Mouse (Mus musculus): ENCODE measurements around the gene Pgap3.

Pgap3 gene

DNA sequence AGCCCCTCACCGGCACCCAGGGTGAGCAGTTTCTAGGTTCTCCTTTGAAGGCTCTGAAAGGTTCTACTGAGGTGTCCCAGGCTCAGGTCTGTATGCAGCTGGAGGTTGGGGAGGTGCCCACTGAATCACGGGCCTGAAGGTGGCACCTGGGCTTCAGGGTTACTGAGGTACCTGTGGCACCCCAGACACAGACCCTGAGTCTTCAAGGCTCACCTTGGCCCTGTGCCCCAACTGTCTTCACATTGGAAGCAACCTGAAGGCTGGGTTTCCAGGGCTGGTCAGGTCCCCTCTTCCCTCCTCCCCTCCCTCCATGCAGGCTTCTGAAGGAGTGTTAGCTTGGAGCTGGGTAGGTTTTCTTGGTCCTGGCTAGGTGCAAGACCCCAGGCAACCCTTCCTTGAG, 18.6 kb downstream of the Pgap3 start:
- DNase-seq (ENCODE audit: low read depth) = no peak

DNA sequence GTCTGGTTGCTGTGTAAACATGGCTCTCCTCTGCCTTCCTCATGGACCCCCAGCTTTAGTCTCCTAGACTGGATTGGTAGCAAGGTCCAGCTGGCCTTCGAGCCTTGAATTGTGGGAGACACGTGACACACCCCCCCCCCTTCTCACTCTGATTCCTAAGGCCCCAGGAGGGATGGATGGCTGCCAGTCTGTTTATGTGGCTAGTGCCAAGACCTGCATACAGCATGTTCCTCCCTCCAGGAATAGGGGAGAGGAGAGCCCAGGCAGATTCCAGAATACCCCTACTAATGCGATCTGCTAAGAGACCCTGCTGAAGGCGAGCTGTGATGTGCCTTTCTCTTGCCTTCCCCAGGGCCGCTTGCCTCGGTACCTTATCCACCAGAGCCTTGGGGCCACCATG, 20.2 kb downstream of the Pgap3 start:
- DNase-seq (ENCODE audit: low read depth) = no peak

DNA sequence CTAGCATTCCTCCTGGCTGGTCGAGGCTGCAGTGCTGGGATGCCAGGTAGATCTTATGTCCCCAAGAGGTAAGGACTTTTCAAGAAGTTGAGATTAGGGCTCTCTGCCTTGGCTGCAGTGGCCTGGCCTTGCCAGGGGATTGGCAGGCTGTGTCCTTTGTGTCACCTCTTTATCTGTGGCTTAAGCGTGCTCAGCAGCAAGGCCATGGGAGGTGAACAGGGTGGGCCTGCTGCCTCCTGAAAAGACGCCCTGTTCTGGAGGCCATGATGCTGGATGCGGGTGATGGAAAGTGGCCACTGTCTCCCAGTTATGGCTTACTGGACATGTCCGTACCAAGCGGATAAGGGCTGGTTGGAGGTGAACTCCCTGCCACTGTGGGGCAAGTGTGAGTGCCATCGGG, 20.9 kb downstream of the Pgap3 start:
- DNase-seq (ENCODE audit: low read depth) = no peak

- no peak for DNase-seq (ENCODE audit: low read depth)
These were observed 22.5 kb downstream of the Pgap3 start for GRCm38 (mm10) chr11:98377787-98378186.

- DNase-seq (ENCODE audit: low read depth) = no peak
These were observed 23.5 kb downstream of the Pgap3 start for GRCm38 (mm10) chr11:98376756-98377155.

GRCm38 (mm10) chr11:98374266-98374665, 26.0 kb downstream of the Pgap3 start:
- DNase-seq (ENCODE audit: low read depth) = no peak

DNA sequence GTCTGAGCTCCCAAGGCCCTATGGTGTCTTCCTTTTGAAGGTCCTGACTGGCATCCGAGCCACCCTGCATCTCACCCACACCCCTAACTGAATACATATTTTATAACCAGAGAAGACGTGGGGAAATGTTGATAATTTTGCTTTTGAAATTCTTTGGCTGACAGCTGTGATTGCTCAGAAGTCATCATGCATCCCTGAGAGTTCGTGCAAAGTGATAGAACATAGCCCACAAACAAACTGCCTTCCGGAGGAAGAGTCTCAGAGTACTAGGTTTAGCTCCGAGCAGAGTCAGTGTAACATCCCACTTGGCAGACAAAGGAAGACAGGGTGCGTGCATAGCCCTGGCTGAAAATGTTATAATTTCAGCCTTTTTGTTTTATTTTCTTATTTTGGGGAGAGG, 27.0 kb downstream of the Pgap3 start:
- DNase-seq (ENCODE audit: low read depth) = no peak

GRCm38 (mm10) chr11:98372406-98372805, 27.9 kb downstream of the Pgap3 start:
- peak; percentile 84 for DNase-seq (ENCODE audit: low read depth)

- no peak for DNase-seq (ENCODE audit: low read depth)
These were observed 28.6 kb downstream of the Pgap3 start for GRCm38 (mm10) chr11:98371556-98372240.

DNA sequence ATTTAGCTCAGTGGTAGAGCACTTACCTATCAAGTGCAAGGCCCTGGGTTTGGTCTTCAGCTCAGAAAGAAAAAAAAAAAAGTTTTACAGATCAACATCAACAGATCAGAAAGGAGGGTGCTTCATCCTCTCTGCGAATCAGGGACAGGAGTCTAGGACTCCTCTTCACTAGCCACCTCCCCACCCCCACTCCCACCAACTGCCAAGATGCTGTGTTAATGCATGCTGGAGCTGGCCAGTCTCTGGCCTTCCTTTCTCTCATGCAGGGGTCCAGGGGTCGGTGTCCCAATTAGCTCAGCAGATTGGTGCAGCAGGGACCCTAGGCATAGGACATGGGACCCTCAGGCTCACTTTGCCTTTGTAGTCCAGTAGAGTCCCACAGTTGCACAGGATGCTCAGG, 29.7 kb downstream of the Pgap3 start:
- DNase-seq (ENCODE audit: low read depth) = no peak

- DNase-seq (ENCODE audit: low read depth) = no peak
These were observed 31.0 kb downstream of the Pgap3 start for GRCm38 (mm10) chr11:98369337-98369736.

- DNase-seq (ENCODE audit: low read depth) = no peak
These were observed 32.5 kb downstream of the Pgap3 start for GRCm38 (mm10) chr11:98367863-98368186.

DNA sequence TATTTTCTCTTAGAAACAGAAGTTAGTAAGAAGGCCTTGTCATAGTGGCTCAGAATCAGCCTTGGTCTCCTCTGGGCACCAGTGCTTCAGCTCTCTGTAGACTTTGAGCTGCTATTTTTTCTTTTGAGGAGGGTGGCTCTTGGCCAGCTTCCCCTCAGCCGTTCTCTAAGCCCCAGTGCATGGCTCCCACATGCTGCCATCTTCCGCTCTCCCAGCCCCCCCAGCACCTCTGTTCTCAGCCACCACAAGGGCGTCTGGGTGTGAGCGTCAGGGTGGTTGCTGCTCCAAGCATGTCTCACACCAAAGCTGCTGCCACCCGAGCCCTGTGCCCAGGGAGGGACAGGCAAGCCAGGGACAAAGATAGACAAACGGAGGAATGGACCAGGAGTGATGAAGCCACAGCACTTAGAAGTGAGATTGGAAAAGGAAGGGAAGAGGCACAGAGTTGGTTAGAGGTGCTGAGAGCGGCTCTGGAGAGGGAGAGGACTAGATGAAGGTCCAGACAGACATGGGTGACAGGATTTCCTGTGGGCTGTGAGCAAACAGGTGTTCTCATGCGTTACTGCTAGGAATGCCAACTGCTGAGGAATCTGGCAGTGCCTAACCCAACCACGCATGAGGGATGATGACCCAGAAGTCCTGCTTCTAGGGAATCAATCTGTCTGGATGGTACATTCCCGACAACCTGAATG, 33.0 kb downstream of the Pgap3 start:
- DNase-seq (ENCODE audit: low read depth) = no peak

DNA sequence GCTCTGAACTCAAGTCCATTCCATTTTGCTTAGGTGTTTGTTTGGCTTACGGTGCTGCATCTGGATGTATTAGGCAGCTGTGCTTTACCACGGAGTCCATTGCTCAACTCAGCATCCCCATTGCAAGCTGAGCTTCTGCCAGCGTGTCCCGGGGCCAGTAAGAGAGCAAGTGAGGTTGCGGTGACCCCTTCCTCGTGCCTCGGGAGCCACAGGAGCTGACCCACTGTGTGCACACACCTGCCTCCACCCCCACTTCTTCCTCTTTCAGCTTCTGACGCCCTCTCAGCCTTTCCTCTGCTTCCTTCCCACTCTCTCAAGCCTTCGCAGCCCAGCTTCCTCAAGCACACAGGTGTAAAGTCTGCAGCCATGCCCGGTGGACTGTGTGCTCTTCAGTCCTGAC, 34.0 kb downstream of the Pgap3 start:
- no peak for DNase-seq (ENCODE audit: low read depth)

- DNase-seq (ENCODE audit: low read depth) = no peak
These were observed 35.9 kb downstream of the Pgap3 start for GRCm38 (mm10) chr11:98364410-98364809.

DNA sequence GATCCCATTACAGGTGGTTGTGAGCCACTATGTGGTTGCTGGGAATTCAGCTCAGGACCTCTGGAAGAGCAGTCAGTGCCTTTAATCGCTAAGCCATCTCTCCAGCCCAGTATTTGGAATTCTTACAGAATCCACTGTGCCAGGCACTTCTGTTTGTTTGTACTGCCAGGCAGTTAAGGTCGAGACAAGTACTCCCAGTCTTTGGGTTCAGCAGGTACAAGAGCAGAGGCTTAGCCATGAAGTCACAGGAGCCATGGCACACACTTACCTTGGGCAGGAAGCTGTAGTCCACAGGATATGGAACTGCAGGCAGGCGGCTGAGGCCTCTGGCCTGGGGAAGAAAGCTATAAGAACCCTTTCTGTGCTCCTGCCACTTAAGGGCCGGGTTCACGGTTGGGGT, 36.5 kb downstream of the Pgap3 start:
- DNase-seq (ENCODE audit: low read depth) = no peak

DNA sequence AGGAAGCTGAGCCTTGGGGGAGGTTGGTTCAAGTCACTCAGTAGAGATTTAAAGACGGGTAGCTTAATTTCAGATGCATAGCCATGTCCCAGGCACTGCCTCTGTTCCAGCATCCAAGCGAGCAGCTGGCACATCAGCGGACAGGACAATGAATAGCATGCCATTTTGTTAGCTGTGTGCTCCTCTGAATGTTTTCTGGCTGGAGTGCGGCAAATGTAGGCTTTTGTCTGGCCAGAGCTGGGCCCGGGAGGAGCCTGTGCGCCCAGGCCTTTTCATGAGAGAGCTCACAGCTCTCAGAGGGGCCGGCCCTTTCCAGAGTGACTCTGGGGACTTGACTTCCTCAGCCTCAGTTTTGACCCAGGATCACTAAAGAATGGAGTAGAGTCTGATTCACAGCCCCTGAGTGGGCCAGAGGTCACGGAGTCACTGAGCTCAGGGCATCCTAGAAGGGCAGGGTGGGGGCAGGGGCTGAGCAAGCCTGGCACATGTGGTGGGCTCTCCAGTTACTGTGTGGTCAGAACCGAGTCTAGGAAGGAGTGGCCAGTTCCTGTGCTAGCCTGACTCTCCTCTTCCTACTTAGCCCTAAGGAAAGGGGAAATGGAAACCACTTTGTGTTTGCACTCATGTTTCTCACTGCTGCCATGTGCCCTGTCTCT, 39.3 kb downstream of the Pgap3 start:
- DNase-seq (ENCODE audit: low read depth) = no peak

DNA sequence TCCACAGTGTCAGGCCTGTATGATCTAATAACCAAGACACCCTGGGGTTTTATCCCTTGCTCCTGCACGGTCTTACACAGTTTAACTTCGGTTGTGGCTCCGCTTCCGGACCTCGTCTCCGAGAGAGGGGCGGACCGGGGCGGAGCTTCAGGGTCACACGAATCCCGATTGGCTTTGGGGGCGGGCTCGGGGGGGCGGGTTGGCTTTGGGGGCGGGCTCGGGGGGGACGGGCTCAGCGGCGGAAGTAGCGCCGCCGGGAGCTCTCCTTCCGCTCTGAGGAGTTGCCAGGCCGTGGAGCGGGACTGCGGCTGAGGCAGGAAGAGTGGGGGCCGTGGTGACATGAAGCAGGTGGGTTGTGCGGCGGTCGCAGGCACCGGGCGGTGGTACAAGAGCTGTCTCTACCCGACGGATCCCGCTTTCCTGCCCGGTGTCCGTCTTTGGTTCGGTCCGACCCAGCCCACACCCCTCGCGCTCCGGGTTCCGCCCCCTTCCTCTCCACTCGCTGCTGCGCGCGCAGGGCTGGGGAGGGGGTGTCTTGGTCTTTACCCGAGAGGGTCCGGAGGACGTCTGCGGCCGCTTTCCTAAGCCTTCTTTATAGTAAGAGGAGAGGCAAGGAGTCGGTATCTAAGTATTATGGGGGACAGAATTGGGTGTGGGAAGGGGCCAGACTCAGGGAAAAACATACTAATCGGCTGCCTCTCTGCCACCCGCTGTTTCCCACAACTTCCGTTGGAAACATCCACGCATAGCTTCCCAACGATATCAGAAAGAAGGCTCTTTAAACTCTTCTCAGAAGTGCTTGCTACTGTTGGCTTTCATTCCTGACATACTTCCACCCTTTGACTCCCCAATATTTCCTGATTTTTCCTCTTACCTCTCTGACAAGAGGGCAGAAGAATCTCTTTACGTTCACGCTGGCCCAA, 41.9 kb downstream of the Pgap3 start, which contains the start of gene Stard3:
TSS of gene Stard3 (plus strand) at position 208 of the 923 bp plus-strand sequence.
- peak; percentile 97 for DNase-seq (ENCODE audit: low read depth)

GRCm38 (mm10) chr11:98357396-98358160, 42.7 kb downstream of the Pgap3 start:
- no peak for DNase-seq (ENCODE audit: low read depth)

DNA sequence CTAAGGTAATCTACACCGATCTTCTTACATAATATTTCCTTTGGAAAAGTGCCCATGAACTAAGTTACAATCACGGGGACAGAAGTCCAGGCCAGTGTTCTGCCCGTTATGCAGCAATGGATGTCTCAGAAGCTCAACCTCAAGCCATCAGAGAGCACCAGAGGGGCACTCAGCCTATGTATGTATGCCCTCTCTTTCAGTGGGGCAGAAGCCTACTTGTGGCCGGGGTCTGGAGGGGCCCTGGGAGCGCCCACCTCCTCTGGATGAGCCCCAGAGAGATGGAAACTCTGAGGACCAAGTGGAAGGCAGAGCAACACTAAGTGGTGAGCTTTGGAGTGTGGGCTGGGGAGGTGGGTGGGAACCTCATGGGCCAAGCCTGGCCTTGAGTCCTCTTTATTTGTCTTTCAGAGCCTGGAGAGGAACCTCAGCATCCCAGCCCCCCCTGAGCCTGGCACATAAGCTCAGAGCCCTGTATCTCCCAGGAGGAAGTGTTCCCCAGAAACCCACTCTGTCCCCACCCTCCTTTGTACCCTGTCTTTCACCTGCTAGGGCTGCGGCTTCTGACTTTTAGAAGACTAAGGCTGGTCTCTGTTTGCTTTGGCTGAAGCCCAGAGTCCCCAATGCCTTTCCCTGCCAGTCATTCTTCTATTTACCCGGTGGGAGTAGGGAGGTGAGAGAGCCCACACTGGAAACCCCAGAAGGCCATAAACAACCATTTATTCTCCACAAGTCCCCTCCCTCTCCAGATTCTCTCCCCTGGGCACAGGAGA, 43.5 kb downstream of the Pgap3 start:
- peak; percentile 21 for DNase-seq (ENCODE audit: low read depth)

All from induced T-regulatory cell, adult 2 months (primary cell).